ENCODE assay signal across 22 mouse cellular contexts in genomic region chr13:12074897-12075296, GRCm38 (mm10). TPM values are rescaled to one million over a fixed set of nuclear protein-coding genes. Genes with fewer than 3 reads are reported as not detected.
DNase-seq lines count a peak whose midpoint lies in the region; ATAC-seq lines count a peak whose summit lies in the region.
"Had no signal": no experiment of that assay in that cellular context is flagged by ENCODE, and none has a peak within 500 bp of the region (broad histone marks: within the 10 kb centered on the region; RNA-seq: fewer than 3 reads in every experiment).

No protein-coding gene starts in this region.

- WGBS in forebrain, embryonic 12.5 days = 84% methylated on average over 6 of the region's 6 CpGs
- WGBS in forebrain, embryonic 11.5 days = 87% methylated on average over 6 of the region's 6 CpGs
- 88% methylated on average over 6 of the region's 6 CpGs for WGBS in hindbrain, embryonic 14.5 days
- 87% methylated on average over 6 of the region's 6 CpGs for WGBS in hindbrain, embryonic 13.5 days
- whole genome bisulfite sequencing in neural tube, embryonic 13.5 days = 87% methylated on average over 6 of the region's 6 CpGs

- H3K27ac ChIP-seq in forebrain, embryonic 12.5 days = no peak overlapping the region
- no peak overlapping the region for H3K27ac ChIP-seq in forebrain, embryonic 11.5 days (ENCODE audit: low read depth, low read length)
- no peak overlapping the region for H3K27ac ChIP-seq in hindbrain, embryonic 14.5 days
- H3K27ac ChIP-seq in hindbrain, embryonic 13.5 days = no peak overlapping the region
- no peak overlapping the region for H3K27ac ChIP-seq in neural tube, embryonic 13.5 days (replicated peaks)
- H3K27ac ChIP-seq: embryonic facial prominence, embryonic 13.5 days; forebrain, embryonic 13.5 days; forebrain, embryonic 15.5 days had no signal

- no peaks in the 10 kb centered on the region for H3K27me3 ChIP-seq in forebrain, embryonic 12.5 days
- no peaks in the 10 kb centered on the region for H3K27me3 ChIP-seq in forebrain, embryonic 11.5 days (ENCODE audit: control insufficient read depth, insufficient read depth, low read length)
- no peaks in the 10 kb centered on the region for H3K27me3 ChIP-seq in hindbrain, embryonic 14.5 days (ENCODE audit: control insufficient read depth, insufficient read depth, low read length)
- H3K27me3 ChIP-seq in hindbrain, embryonic 13.5 days = no peaks in the 10 kb centered on the region
- H3K27me3 ChIP-seq in neural tube, embryonic 13.5 days = no peaks in the 10 kb centered on the region
- H3K27me3 ChIP-seq: embryonic facial prominence, embryonic 13.5 days; forebrain, embryonic 13.5 days; forebrain, embryonic 15.5 days had no signal

- ATAC-seq in forebrain, embryonic 12.5 days (ENCODE audit: low FRiP score) = peak; percentile 39; the same call in 1 of the 2 replicates
- ATAC-seq in forebrain, embryonic 11.5 days (replicated peaks; ENCODE audit: low FRiP score) = no peak
- 0 out of 2 replicates have a peak, but pooled peaks have one; percentile 34 for ATAC-seq in hindbrain, embryonic 14.5 days (ENCODE audit: low FRiP score)
- no peak for ATAC-seq in hindbrain, embryonic 13.5 days (ENCODE audit: low FRiP score)
- ATAC-seq in neural tube, embryonic 13.5 days (ENCODE audit: low read depth) = peak; percentile 32; the same call in 1 of the 2 replicates
- ATAC-seq: forebrain, embryonic 13.5 days; forebrain, embryonic 15.5 days; forebrain, postnatal 0 days had no signal

- no peak overlapping the region for H3K4me3 ChIP-seq in forebrain, embryonic 12.5 days (replicated peaks)
- H3K4me3 ChIP-seq in forebrain, embryonic 11.5 days (ENCODE audit: low read depth, low read length) = no peak overlapping the region
- H3K4me3 ChIP-seq in hindbrain, embryonic 14.5 days (replicated peaks; ENCODE audit: low read length) = no peak overlapping the region
- H3K4me3 ChIP-seq in hindbrain, embryonic 13.5 days = no peak overlapping the region
- H3K4me3 ChIP-seq in neural tube, embryonic 13.5 days = no peak overlapping the region
- H3K4me3 ChIP-seq: embryonic facial prominence, embryonic 13.5 days; forebrain, embryonic 13.5 days; forebrain, embryonic 15.5 days had no signal

- no peak overlapping the region for H3K4me2 ChIP-seq in forebrain, embryonic 12.5 days
- H3K4me2 ChIP-seq in forebrain, embryonic 11.5 days (ENCODE audit: low read depth, low read length, severe bottlenecking) = no peak overlapping the region
- H3K4me2 ChIP-seq in hindbrain, embryonic 14.5 days (replicated peaks) = no peak overlapping the region
- no peak overlapping the region for H3K4me2 ChIP-seq in hindbrain, embryonic 13.5 days
- no peak overlapping the region for H3K4me2 ChIP-seq in neural tube, embryonic 13.5 days
- H3K4me2 ChIP-seq: embryonic facial prominence, embryonic 13.5 days; forebrain, embryonic 13.5 days; forebrain, embryonic 15.5 days had no signal

- DNase-seq in forebrain, embryonic 11.5 days (ENCODE audit: low spot score) = no peak
- DNase-seq in hindbrain, embryonic 14.5 days (ENCODE audit: low spot score) = no peak
- DNase-seq in neural tube, embryonic 10.5 days (ENCODE audit: extremely low spot score, low spot score) = no peak
- DNase-seq in thymus, postnatal 25 days = no peak
- DNase-seq: adrenal gland, adult 2 months; adrenal gland, postnatal 10 days; adrenal gland, postnatal 25 days; cerebellum, adult 11 months; cerebellum, adult 18-20 months; cerebellum, adult 8-10 months; cerebellum, adult 9-11 months; cerebellum, postnatal 14 days; cerebellum, postnatal 36 days; embryo, embryonic 11 days; forebrain, postnatal 0 days had no signal

- H3K4me1 ChIP-seq in forebrain, embryonic 12.5 days = peaks cover 12% of the 10 kb centered on the region
- 0 out of 2 replicates have a peak, but pooled peaks cover 4% of the 10 kb centered on the region for H3K4me1 ChIP-seq in forebrain, embryonic 11.5 days (replicated peaks; ENCODE audit: control insufficient read depth, insufficient read depth, low read length)
- peaks cover 7% of the 10 kb centered on the region; the same call in 1 of the 2 replicates for H3K4me1 ChIP-seq in hindbrain, embryonic 14.5 days (replicated peaks; ENCODE audit: control insufficient read depth, insufficient read depth, low read length)
- peaks cover 12% of the 10 kb centered on the region for H3K4me1 ChIP-seq in hindbrain, embryonic 13.5 days (replicated peaks)
- H3K4me1 ChIP-seq in neural tube, embryonic 13.5 days (replicated peaks) = peaks cover 12% of the 10 kb centered on the region

- H3K9ac ChIP-seq in forebrain, embryonic 12.5 days = no peak overlapping the region
- H3K9ac ChIP-seq in forebrain, embryonic 11.5 days (ENCODE audit: low read length) = no peak overlapping the region
- no peak overlapping the region for H3K9ac ChIP-seq in hindbrain, embryonic 14.5 days
- no peak overlapping the region for H3K9ac ChIP-seq in hindbrain, embryonic 13.5 days
- no peak overlapping the region for H3K9ac ChIP-seq in neural tube, embryonic 13.5 days
- H3K9ac ChIP-seq: embryonic facial prominence, embryonic 13.5 days; forebrain, embryonic 13.5 days; forebrain, embryonic 15.5 days; forebrain, postnatal 0 days had no signal

- H3K36me3 ChIP-seq in forebrain, embryonic 12.5 days (replicated peaks) = no peaks in the 10 kb centered on the region
- H3K36me3 ChIP-seq in forebrain, embryonic 11.5 days (ENCODE audit: control insufficient read depth, insufficient read depth, low read length) = no peaks in the 10 kb centered on the region
- no peaks in the 10 kb centered on the region for H3K36me3 ChIP-seq in hindbrain, embryonic 14.5 days (replicated peaks; ENCODE audit: control insufficient read depth, insufficient read depth)
- no peaks in the 10 kb centered on the region for H3K36me3 ChIP-seq in hindbrain, embryonic 13.5 days
- H3K36me3 ChIP-seq in neural tube, embryonic 13.5 days = no peaks in the 10 kb centered on the region
- H3K36me3 ChIP-seq: embryonic facial prominence, embryonic 13.5 days; forebrain, embryonic 15.5 days had no signal

- H3K9me3 ChIP-seq in forebrain, embryonic 12.5 days = no peaks in the 10 kb centered on the region
- H3K9me3 ChIP-seq in forebrain, embryonic 11.5 days (ENCODE audit: control insufficient read depth, low read length) = no peaks in the 10 kb centered on the region
- no peaks in the 10 kb centered on the region for H3K9me3 ChIP-seq in hindbrain, embryonic 14.5 days (ENCODE audit: control insufficient read depth, low read length)
- H3K9me3 ChIP-seq in hindbrain, embryonic 13.5 days = 0 out of 2 replicates have a peak, but pooled peaks cover 3% of the 10 kb centered on the region
- no peaks in the 10 kb centered on the region for H3K9me3 ChIP-seq in neural tube, embryonic 13.5 days
- H3K9me3 ChIP-seq: embryonic facial prominence, embryonic 13.5 days; forebrain, embryonic 13.5 days; forebrain, embryonic 15.5 days had no signal

RNA-seq across cellular contexts. Expression of gene Ryr2, which starts 31.8 kb away (rescaled TPM):
- polyA plus RNA-seq in forebrain, embryonic 12.5 days (2016; fragmentation: Nextera tagmentation; extraction: Ambion mirVana) = 0.37 and 0.59 TPM in 2 replicates
- polyA plus RNA-seq in forebrain, embryonic 11.5 days (2014; fragmentation: Nextera tagmentation; extraction: Ambion mirVana) = 0.48 and 0.51 TPM in 2 replicates
- polyA plus RNA-seq in hindbrain, embryonic 14.5 days (2014; fragmentation: Nextera tagmentation; extraction: Ambion mirVana) = 6.9 and 8.4 TPM in 2 replicates
- 2.2 and 2.5 TPM in 2 replicates for polyA plus RNA-seq in hindbrain, embryonic 13.5 days (2015; fragmentation: Nextera tagmentation; extraction: Ambion mirVana)
- polyA plus RNA-seq in neural tube, embryonic 13.5 days (2015; fragmentation: Nextera tagmentation; extraction: Ambion mirVana) = 1.6 and 1.9 TPM in 2 replicates
- polyA plus RNA-seq: C2C12 had no signal

Comparison
In these comparisons a context has a peak if more than half of its experiments do, and no peak if none do; other contexts are left out.
1. ATAC-seq: peak in forebrain, embryonic 12.5 days (single experiment), hindbrain, embryonic 14.5 days (single experiment) and neural tube, embryonic 13.5 days (single experiment); none in forebrain, embryonic 11.5 days (single experiment) and hindbrain, embryonic 13.5 days (single experiment).